Mouse (Mus musculus) hindbrain, postnatal 0 days (tissue): ENCODE measurements at regions not wholly inside any gene's neighbourhood (a gene's known extent, or its start where the extent isn't known, plus 50 kb on each side); places are given as distances from the start of the nearest gene placed in this dataset.
"Not testable (repeated sequence)": the region's sequence is repeated elsewhere in the genome, so short reads cannot be mapped to it uniquely, and the experiment has no call there.

Source experiments
- ATAC-seq: fragments of 200-750 bp; cut with Nextera tagmentation; 2 replicates; pipeline ENCODE4 v1.8.0; 2017; ENCODE audit warnings: mild to moderate bottlenecking, moderate TSS enrichment, moderate library complexity
- DNase-seq: peaks from one replicate; pipeline ENCODE4 v3.0.0-alpha.2; 2015; ENCODE audit warnings: low spot score
- H3K27ac ChIP-seq: fragments of 300-500 bp; sonication (generic); 2 replicates; pipeline ENCODE4 v1.5.1; 2014; ENCODE audit warnings: mild to moderate bottlenecking
- H3K27me3 ChIP-seq: fragments of 300-500 bp; sonication (generic); 2 replicates; pipeline ENCODE4 v1.6.1; 2014; ENCODE audit warnings: low read length, mixed read lengths; ENCODE audit not compliant: insufficient read depth
- H3K36me3 ChIP-seq: fragments of 300-500 bp; sonication (generic); 2 replicates; pipeline ENCODE4 v1.6.1; 2014; ENCODE audit warnings: low read length, mixed read lengths; ENCODE audit not compliant: insufficient read depth
- H3K4me1 ChIP-seq: fragments of 300-500 bp; sonication (generic); 2 replicates; pipeline ENCODE4 v1.6.1; 2014; ENCODE audit warnings: antibody characterized with exemption, low read length, mixed read lengths; ENCODE audit not compliant: insufficient read depth
- H3K4me2 ChIP-seq: fragments of 300-500 bp; sonication (generic); 2 replicates; pipeline ENCODE4 v1.6.1; 2014; ENCODE audit warnings: low read depth, mild to moderate bottlenecking, low read length, moderate library complexity, mixed read lengths
- H3K4me3 ChIP-seq: fragments of 300-500 bp; sonication (generic); 2 replicates; pipeline ENCODE4 v1.5.1; 2014; ENCODE audit warnings: low read length
- H3K9ac ChIP-seq: fragments of 300-500 bp; sonication (generic); replicated peaks from 2 replicates; pipeline ENCODE4 v1.6.1; 2014; ENCODE audit warnings: mild to moderate bottlenecking, low read length, moderate library complexity, mixed read lengths
- H3K9me3 ChIP-seq: fragments of 300-500 bp; sonication (generic); 2 replicates; pipeline ENCODE4 v1.6.1; 2016; ENCODE audit warnings: low read length, mixed read lengths
- CTCF ChIP-seq: IDR thresholded peaks from 2 replicates; pipeline ENCODE4 v1.5.1; 2016; ENCODE audit warnings: antibody characterized with exemption, control low read depth, low read depth
- WGBS: fragments of 180-500 bp; shearing (Covaris S2); extraction: QIAGEN DNeasy Blood & Tissue Kit; methylation state at CpG from one replicate; pipeline ENCODE4 v1.1.7; 2014; 5-methylcytosine and 5-hydroxymethylcytosine counted together

DNA sequence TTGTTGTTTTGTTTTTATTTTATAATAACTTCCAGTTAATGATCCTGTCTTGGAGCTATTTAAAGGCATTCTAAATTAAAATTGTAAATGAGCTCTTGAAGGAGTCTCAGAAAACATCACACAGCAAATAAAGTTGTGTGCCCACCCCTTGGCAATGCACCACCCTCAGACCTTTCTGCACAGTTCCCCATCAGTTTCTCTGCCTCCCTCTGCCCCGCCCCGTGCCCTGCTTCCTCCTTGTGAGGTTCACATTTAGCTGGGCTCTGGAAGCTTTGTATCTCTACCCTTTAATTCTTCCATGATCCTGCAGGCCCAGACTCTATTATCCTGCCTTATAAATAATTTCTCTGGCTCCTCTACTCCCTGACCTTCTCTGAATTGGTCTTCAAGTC is 149.7 kb downstream of the Gm5426 start:
- Histone ChIP-seq H3K4me1 (no peaks in the 10 kb centered on the region), H3K9ac (no peak overlapping the region), H3K4me2 (no peak overlapping the region), H3K27ac (no peak overlapping the region), H3K36me3 (no peaks in the 10 kb centered on the region), H3K27me3 (no peaks in the 10 kb centered on the region), H3K4me3 (no peak overlapping the region), H3K9me3 (no peaks in the 10 kb centered on the region)
- WGBS: 77% methylated on average over 2 of the region's 2 CpGs
- ATAC-seq: no peak
- no peak for TF ChIP-seq CTCF
- no peak for DNase-seq

GRCm38 (mm10) chr10:96289005-96289404 is 152.6 kb downstream of the Gm5426 start:
- H3K27ac ChIP-seq, H3K36me3 ChIP-seq, H3K27me3 ChIP-seq, H3K9me3 ChIP-seq, ATAC-seq, H3K4me3 ChIP-seq, H3K4me1 ChIP-seq, DNase-seq, H3K9ac ChIP-seq, H3K4me2 ChIP-seq: not testable (repeated sequence)

DNA sequence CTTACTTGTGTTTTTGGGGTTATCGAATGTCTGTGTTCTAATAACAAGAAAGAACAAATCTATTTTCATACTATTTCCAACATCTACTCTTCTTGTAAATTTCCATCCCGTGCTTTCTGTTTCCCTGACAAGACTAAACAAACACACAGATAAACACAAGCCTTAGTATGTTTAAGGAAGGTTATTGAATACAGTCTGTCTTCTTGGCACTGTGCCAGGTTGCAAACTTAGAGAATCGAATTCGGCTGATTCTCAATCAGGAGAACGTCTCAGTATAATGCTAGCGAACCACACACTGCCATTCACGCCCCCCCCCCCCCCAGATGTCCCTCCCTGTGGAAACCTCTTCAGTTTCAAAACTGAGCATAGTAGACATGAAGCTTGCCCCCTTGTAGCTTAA is 157.2 kb downstream of the Gm5426 start:
- Histone ChIP-seq H3K4me3 (no peak overlapping the region), H3K9me3 (no peaks in the 10 kb centered on the region), H3K4me1 (no peaks in the 10 kb centered on the region), H3K4me2 (no peak overlapping the region), H3K36me3 (no peaks in the 10 kb centered on the region), H3K9ac (no peak overlapping the region), H3K27me3 (no peaks in the 10 kb centered on the region), H3K27ac (no peak overlapping the region)
- WGBS: 42% methylated on average over 7 of the region's 7 CpGs
- no peak for ATAC-seq
- TF ChIP-seq CTCF: no peak
- peak; percentile 44 for DNase-seq

GRCm38 (mm10) chr10:96294666-96295065 is 158.3 kb downstream of the Gm5426 start:
- H3K9ac ChIP-seq: no peak overlapping the region
- 76% methylated on average over 2 of the region's 2 CpGs for WGBS
- DNase-seq: no peak
- no peak for ATAC-seq
- no peak overlapping the region for H3K27ac ChIP-seq
- no peaks in the 10 kb centered on the region for H3K4me1 ChIP-seq
- no peaks in the 10 kb centered on the region for H3K9me3 ChIP-seq
- H3K36me3 ChIP-seq: no peaks in the 10 kb centered on the region
- H3K4me3 ChIP-seq: no peak overlapping the region
- no peak overlapping the region for H3K4me2 ChIP-seq
- TF ChIP-seq CTCF: no peak
- H3K27me3 ChIP-seq: no peaks in the 10 kb centered on the region

GRCm38 (mm10) chr10:96297658-96298057 is 161.3 kb downstream of the Gm5426 start:
- H3K9ac ChIP-seq: no peak overlapping the region
- DNase-seq (no peak), ATAC-seq (no peak)
- H3K36me3 ChIP-seq: no peaks in the 10 kb centered on the region
- WGBS: 85% methylated on average over 4 of the region's 4 CpGs
- H3K4me1 ChIP-seq: no peaks in the 10 kb centered on the region
- no peak for TF ChIP-seq CTCF
- no peak overlapping the region for H3K4me2 ChIP-seq
- H3K9me3 ChIP-seq: no peaks in the 10 kb centered on the region
- no peaks in the 10 kb centered on the region for H3K27me3 ChIP-seq
- no peak overlapping the region for H3K27ac ChIP-seq
- H3K4me3 ChIP-seq: no peak overlapping the region

DNA sequence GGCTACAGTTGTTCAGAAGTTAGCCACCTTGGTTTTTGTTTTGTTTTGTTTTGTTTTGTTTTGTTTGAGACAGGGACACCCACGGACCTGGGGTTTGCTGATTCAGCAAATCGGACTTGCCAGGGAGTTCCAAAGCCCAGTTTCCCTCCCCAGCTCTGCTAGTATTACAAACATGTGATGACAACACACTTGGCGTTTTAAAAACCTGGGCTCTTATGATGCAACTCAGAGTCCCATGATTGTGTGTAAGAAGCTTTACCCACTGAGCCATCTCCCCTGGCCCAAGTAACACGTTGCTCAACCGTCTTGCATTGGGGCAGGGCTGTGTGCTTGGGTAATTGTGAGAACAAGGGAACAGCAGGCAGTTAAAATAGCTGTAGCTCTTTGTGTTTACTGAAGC is 162.2 kb downstream of the Gm5426 start:
- no peak overlapping the region for H3K27ac ChIP-seq
- no peak overlapping the region for H3K4me3 ChIP-seq
- no peaks in the 10 kb centered on the region for H3K36me3 ChIP-seq
- ATAC-seq (no peak), DNase-seq (no peak)
- no peak overlapping the region for H3K9ac ChIP-seq
- H3K4me2 ChIP-seq: no peak overlapping the region
- no peaks in the 10 kb centered on the region for H3K4me1 ChIP-seq
- WGBS: 76% methylated on average over 5 of the region's 5 CpGs
- H3K9me3 ChIP-seq: no peaks in the 10 kb centered on the region
- H3K27me3 ChIP-seq: no peaks in the 10 kb centered on the region
- no peak for TF ChIP-seq CTCF

- no peak overlapping the region for H3K4me3 ChIP-seq
- H3K27me3 ChIP-seq: no peaks in the 10 kb centered on the region
- DNase-seq: no peak
- H3K9me3 ChIP-seq: no peaks in the 10 kb centered on the region
- ATAC-seq: no peak
- TF ChIP-seq CTCF: no peak
- H3K9ac ChIP-seq: no peak overlapping the region
- H3K4me2 ChIP-seq: no peak overlapping the region
- no peak overlapping the region for H3K27ac ChIP-seq
- H3K36me3 ChIP-seq: no peaks in the 10 kb centered on the region
- WGBS: 81% methylated on average over 7 of the region's 7 CpGs
- H3K4me1 ChIP-seq: peaks cover 11% of the 10 kb centered on the region; the same call in 1 of the 2 replicates
These were observed 169.3 kb downstream of the Gm5426 start for GRCm38 (mm10) chr10:96305701-96306100.
